Mouse (Mus musculus) embryonic fibroblast, embryonic 13.5 days (primary cell): ENCODE measurements around the gene Crybb1.

Experiments used
- CTCF ChIP-seq: IDR thresholded peaks from 2 replicates; pipeline ENCODE4 v1.5.1; 2011; ENCODE audit warnings: mild to moderate bottlenecking, control low read depth, low read length, moderate library complexity, borderline replicate concordance; ENCODE audit not compliant: insufficient read depth
- POLR2A ChIP-seq: IDR thresholded peaks from 2 replicates; pipeline ENCODE4 v1.6.1; 2011; ENCODE audit warnings: low read depth, mild to moderate bottlenecking, control low read depth, low read length, moderate library complexity

GRCm38 (mm10) chr5:112300112-112300511, 44.5 kb downstream of the Crybb1 start:
- TF ChIP-seq POLR2A (no peak), CTCF (no peak)
